In the genomic region with DNA sequence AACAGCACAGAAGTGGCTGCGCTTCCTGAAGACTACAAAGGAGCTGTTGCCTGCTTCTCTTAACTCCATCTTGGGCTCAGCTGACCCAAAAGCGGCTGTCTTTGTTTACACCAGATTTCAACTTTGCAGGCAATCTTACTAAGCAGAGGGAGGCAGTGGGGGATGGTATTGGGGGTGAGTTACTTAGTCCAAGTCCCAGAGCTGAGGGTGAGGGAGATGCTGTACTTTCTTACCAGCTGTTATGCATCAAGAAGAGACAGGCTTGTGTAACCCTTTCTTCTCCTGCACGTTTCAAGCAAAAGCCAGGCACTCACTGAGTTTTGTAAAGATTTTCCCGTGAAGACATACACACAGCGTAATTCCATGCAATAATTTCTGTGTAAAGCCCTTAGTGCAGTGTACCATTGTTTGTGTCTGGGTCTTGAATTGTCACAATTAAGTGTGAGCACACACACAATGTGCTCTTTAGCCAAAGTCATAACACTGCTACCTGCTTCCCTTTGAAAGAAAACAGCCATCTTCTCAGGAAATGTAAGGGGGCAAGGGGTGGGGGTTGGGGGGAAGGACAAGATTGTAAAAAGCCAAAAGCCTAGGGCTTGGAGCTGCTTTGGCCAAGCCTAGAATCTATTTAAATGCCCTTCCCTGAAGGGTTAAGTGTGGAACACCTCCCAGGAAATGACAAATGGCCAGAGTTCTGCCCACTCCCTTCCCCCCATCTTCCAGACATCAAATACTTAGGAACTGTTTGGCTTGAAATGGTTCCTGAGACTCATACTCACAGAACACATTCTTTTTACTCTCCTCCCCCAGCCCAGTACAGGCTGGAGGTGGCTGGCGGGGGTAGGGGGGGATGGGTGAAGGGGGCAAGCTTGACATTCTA, we compare ENCODE assay signal across 8 mouse cellular contexts. TPM values are rescaled to one million over a fixed set of nuclear protein-coding genes. Genes with fewer than 3 reads are reported as not detected.
A peak's percentile ranks its signal among the peaks of the same experiment; 100 is the strongest.
DNase-seq lines count a peak whose midpoint lies in the region; ATAC-seq and TF ChIP-seq lines count a peak whose summit lies in the region.

No protein-coding gene starts in this region.

- no peaks in the 10 kb centered on the region for H3K9me3 ChIP-seq in forebrain, embryonic 14.5 days (replicated peaks; ENCODE audit: control insufficient read depth, low read length)
- no peaks in the 10 kb centered on the region for H3K9me3 ChIP-seq in forebrain, embryonic 16.5 days (ENCODE audit: control insufficient read depth, low read length)
- H3K9me3 ChIP-seq in hindbrain, embryonic 15.5 days, result no peaks in the 10 kb centered on the region
- no peaks in the 10 kb centered on the region for H3K9me3 ChIP-seq in stomach, embryonic 16.5 days (replicated peaks; ENCODE audit: control insufficient read depth, low read length)

- peak; percentile 29 for DNase-seq in forebrain, embryonic 14.5 days (ENCODE audit: low spot score)
- DNase-seq in gastrocnemius, adult 2 months, result peak; percentile 71
- peak; percentile 49 for DNase-seq in liver, adult 2 months (ENCODE audit: extremely low read depth, low read depth, low spot score)
- no peak for DNase-seq in spleen, postnatal 14 days (ENCODE audit: low spot score in 2 of 2)
- DNase-seq in right cerebral cortex, postnatal 10 days (ENCODE audit: low spot score in 2 of 2), result no peak

- H3K27ac ChIP-seq in forebrain, embryonic 14.5 days (ENCODE audit: low read depth, low read length), result no peak overlapping the region
- H3K27ac ChIP-seq in forebrain, embryonic 16.5 days (ENCODE audit: low read length), result no peak overlapping the region
- H3K27ac ChIP-seq in gastrocnemius, adult 2 months, result peak overlapping the region; percentile 77
- 0 out of 2 replicates have a peak overlapping the region, but pooled peaks have one; percentile 7 for H3K27ac ChIP-seq in hindbrain, embryonic 15.5 days (replicated peaks)
- H3K27ac ChIP-seq in liver, adult 2 months (replicated peaks; ENCODE audit: insufficient read depth, low read depth, low read length), result peak overlapping the region; percentile 48
- peak overlapping the region; percentile 98 for H3K27ac ChIP-seq in stomach, embryonic 16.5 days (ENCODE audit: low read length)

- no peak for ATAC-seq in forebrain, embryonic 14.5 days
- ATAC-seq in forebrain, embryonic 16.5 days, result no peak
- peak; percentile 42; the same call in 1 of the 2 replicates for ATAC-seq in hindbrain, embryonic 15.5 days (ENCODE audit: low FRiP score, low read depth)
- peak; percentile 92 for ATAC-seq in stomach, embryonic 16.5 days (ENCODE audit: insufficient read depth, low FRiP score)

- no peaks in the 10 kb centered on the region for H3K27me3 ChIP-seq in forebrain, embryonic 14.5 days (replicated peaks; ENCODE audit: control insufficient read depth, insufficient read depth, low read length)
- no peaks in the 10 kb centered on the region for H3K27me3 ChIP-seq in forebrain, embryonic 16.5 days (replicated peaks; ENCODE audit: control insufficient read depth, insufficient read depth, low read length)
- H3K27me3 ChIP-seq in hindbrain, embryonic 15.5 days, result no peaks in the 10 kb centered on the region
- H3K27me3 ChIP-seq in liver, adult 2 months (ENCODE audit: control insufficient read depth, insufficient read depth, low read length), result no peaks in the 10 kb centered on the region
- no peaks in the 10 kb centered on the region for H3K27me3 ChIP-seq in stomach, embryonic 16.5 days (ENCODE audit: control insufficient read depth, insufficient read depth, low read length)

- no peaks in the 10 kb centered on the region for H3K36me3 ChIP-seq in forebrain, embryonic 14.5 days (ENCODE audit: control insufficient read depth, insufficient read depth, low read length)
- H3K36me3 ChIP-seq in forebrain, embryonic 16.5 days (ENCODE audit: control insufficient read depth, insufficient read depth), result no peaks in the 10 kb centered on the region
- no peaks in the 10 kb centered on the region for H3K36me3 ChIP-seq in hindbrain, embryonic 15.5 days
- H3K36me3 ChIP-seq in liver, adult 2 months (ENCODE audit: control insufficient read depth, insufficient read depth, low read length), result no peaks in the 10 kb centered on the region
- no peaks in the 10 kb centered on the region for H3K36me3 ChIP-seq in stomach, embryonic 16.5 days (ENCODE audit: control insufficient read depth, insufficient read depth, low read length)

- TF ChIP-seq CTCF in gastrocnemius, adult 2 months (IDR thresholded peaks at IDR 0.05), result no peak
- TF ChIP-seq CTCF in liver, adult 2 months (IDR thresholded peaks at IDR 0.05; ENCODE audit: low read depth, low read length), result no peak

- intact Hi-C loops in gastrocnemius, adult 2 months (cut with DNase I), result loop anchor here (5.0 kb wide), 1 partner anchor 72 kb away; no protein-coding TSS in a partner anchor

- peaks cover 9% of the 10 kb centered on the region; the same call in 1 of the 2 replicates for H3K4me1 ChIP-seq in forebrain, embryonic 14.5 days (ENCODE audit: control insufficient read depth, insufficient read depth, low read length)
- H3K4me1 ChIP-seq in forebrain, embryonic 16.5 days (replicated peaks; ENCODE audit: control insufficient read depth, insufficient read depth, low read length), result peaks cover 6% of the 10 kb centered on the region
- H3K4me1 ChIP-seq in hindbrain, embryonic 15.5 days (replicated peaks), result no peaks in the 10 kb centered on the region
- no peaks in the 10 kb centered on the region for H3K4me1 ChIP-seq in liver, adult 2 months (ENCODE audit: control insufficient read depth, insufficient read depth, low read length)
- peaks cover 17% of the 10 kb centered on the region for H3K4me1 ChIP-seq in stomach, embryonic 16.5 days (ENCODE audit: control insufficient read depth, insufficient read depth, low read length)

- H3K79me2 ChIP-seq in liver, adult 2 months (ENCODE audit: control insufficient read depth, insufficient read depth, low read length), result no peaks in the 10 kb centered on the region

- no peak overlapping the region for H3K4me2 ChIP-seq in forebrain, embryonic 14.5 days (ENCODE audit: low read length)
- no peak overlapping the region for H3K4me2 ChIP-seq in forebrain, embryonic 16.5 days (ENCODE audit: low read length)
- H3K4me2 ChIP-seq in hindbrain, embryonic 15.5 days, result no peak overlapping the region
- peak overlapping the region; percentile 48 for H3K4me2 ChIP-seq in stomach, embryonic 16.5 days (ENCODE audit: low read depth, low read length)

- H3K4me3 ChIP-seq in forebrain, embryonic 14.5 days (ENCODE audit: low read depth, low read length), result no peak overlapping the region
- no peak overlapping the region for H3K4me3 ChIP-seq in forebrain, embryonic 16.5 days (replicated peaks; ENCODE audit: low read length)
- H3K4me3 ChIP-seq in gastrocnemius, adult 2 months, result peak overlapping the region; percentile 53
- H3K4me3 ChIP-seq in hindbrain, embryonic 15.5 days, result no peak overlapping the region
- H3K4me3 ChIP-seq in liver, adult 2 months (ENCODE audit: insufficient read depth, low read depth, low read length), result no peak overlapping the region
- peak overlapping the region; percentile 22 for H3K4me3 ChIP-seq in stomach, embryonic 16.5 days (replicated peaks; ENCODE audit: low read length)

- WGBS in forebrain, embryonic 14.5 days, result 60% methylated on average over 6 of the region's 6 CpGs
- 59% methylated on average over 6 of the region's 6 CpGs for whole genome bisulfite sequencing in forebrain, embryonic 16.5 days
- 49% methylated on average over 6 of the region's 6 CpGs for WGBS in hindbrain, embryonic 15.5 days
- WGBS in liver, adult 2 months, result 44% methylated on average over 6 of the region's 6 CpGs
- 18% methylated on average over 6 of the region's 6 CpGs for WGBS in stomach, embryonic 16.5 days

- no peak for TF ChIP-seq POLR2A in liver, adult 2 months (IDR thresholded peaks at IDR 0.05; ENCODE audit: extremely low read depth, insufficient read depth, low read length)

- no peak overlapping the region for H3K9ac ChIP-seq in forebrain, embryonic 14.5 days (ENCODE audit: low read length)
- no peak overlapping the region for H3K9ac ChIP-seq in forebrain, embryonic 16.5 days (replicated peaks; ENCODE audit: low read depth, low read length)
- no peak overlapping the region for H3K9ac ChIP-seq in hindbrain, embryonic 15.5 days
- no peak overlapping the region for H3K9ac ChIP-seq in liver, adult 2 months (ENCODE audit: low read depth, low read length)
- peak overlapping the region; percentile 36 for H3K9ac ChIP-seq in stomach, embryonic 16.5 days (ENCODE audit: low read length)

RNA-seq across cellular contexts. Expression of gene Col1a2, which starts 15.0 kb away (rescaled TPM):
- 32.8 and 57.9 TPM in 2 replicates for polyA plus RNA-seq in forebrain, embryonic 14.5 days (2014; fragmentation: Nextera tagmentation; extraction: Ambion mirVana)
- 42.8 and 119 TPM in 2 replicates for polyA plus RNA-seq in forebrain, embryonic 16.5 days (2015; fragmentation: Nextera tagmentation; extraction: Ambion mirVana)
- 100 to 1,000 TPM; 127 to 394 TPM for total RNA-seq in gastrocnemius, adult 2 months (2021)
- 118 and 148 TPM in 2 replicates for polyA plus RNA-seq in hindbrain, embryonic 15.5 days (2015; fragmentation: Nextera tagmentation; extraction: Ambion mirVana)
- 4.6 and 7.0 TPM in 2 replicates for total RNA-seq in liver, adult 2 months (2014; rRNA removed)
- polyA plus RNA-seq in liver, adult 2 months (2012; rRNA removed), result 4.8 and 8.1 TPM in 2 replicates
- polyA plus RNA-seq in stomach, embryonic 16.5 days (2015; fragmentation: Nextera tagmentation; extraction: Ambion mirVana), result 1,169 and 1,212 TPM in 2 replicates

Comparison
In these comparisons a context has a peak if more than half of its experiments do, and no peak if none do; other contexts are left out.
1. ATAC-seq: peak in hindbrain, embryonic 15.5 days (single experiment) and stomach, embryonic 16.5 days (single experiment); none in forebrain, embryonic 14.5 days (single experiment) and forebrain, embryonic 16.5 days (single experiment).
2. DNase-seq: peak in forebrain, embryonic 14.5 days (single experiment), gastrocnemius, adult 2 months (single experiment) and liver, adult 2 months (single experiment); none in spleen, postnatal 14 days (0 of 2) and right cerebral cortex, postnatal 10 days (0 of 2).
3. H3K27ac ChIP-seq: peak in gastrocnemius, adult 2 months (single experiment), hindbrain, embryonic 15.5 days (single experiment), liver, adult 2 months (single experiment) and stomach, embryonic 16.5 days (single experiment); none in forebrain, embryonic 14.5 days (single experiment) and forebrain, embryonic 16.5 days (single experiment).
4. H3K4me3 ChIP-seq: peak in gastrocnemius, adult 2 months (single experiment) and stomach, embryonic 16.5 days (single experiment); none in forebrain, embryonic 14.5 days (single experiment), forebrain, embryonic 16.5 days (single experiment), hindbrain, embryonic 15.5 days (single experiment) and liver, adult 2 months (single experiment).